Mouse (Mus musculus) liver, embryonic 12.5 days (tissue): Measurements from ENCODE around the gene Sec24c. TPM values are rescaled to one million over a fixed set of nuclear protein-coding genes. Genes with fewer than 3 reads are reported as not detected.

ENCODE experiments used
- ATAC-seq: fragments of 200-750 bp; cut with Nextera tagmentation; 2 replicates; pipeline ENCODE4 v1.8.0; 2017; ENCODE audit warnings: moderate number of reproducible peaks, mild to moderate bottlenecking, moderate library complexity
- H3K27ac ChIP-seq: fragments of 300-500 bp; sonication (generic); 2 replicates; pipeline ENCODE4 v1.5.1; 2016; ENCODE audit warnings: mild to moderate bottlenecking
- H3K27me3 ChIP-seq: fragments of 300-500 bp; sonication (generic); replicated peaks from 2 replicates; pipeline ENCODE4 v1.6.1; 2016; ENCODE audit warnings: mild to moderate bottlenecking, moderate library complexity
- H3K36me3 ChIP-seq: fragments of 300-500 bp; sonication (generic); 2 replicates; pipeline ENCODE4 v1.6.1; 2016; ENCODE audit warnings: mild to moderate bottlenecking, moderate library complexity
- H3K4me1 ChIP-seq: fragments of 300-500 bp; sonication (generic); 2 replicates; pipeline ENCODE4 v1.6.1; 2016
- H3K4me2 ChIP-seq: fragments of 300-500 bp; sonication (generic); 2 replicates; pipeline ENCODE4 v1.6.1; 2016; ENCODE audit warnings: mild to moderate bottlenecking, moderate library complexity
- H3K4me3 ChIP-seq: fragments of 300-500 bp; sonication (generic); 2 replicates; pipeline ENCODE4 v1.5.1; 2016; ENCODE audit warnings: mild to moderate bottlenecking, moderate library complexity
- H3K9ac ChIP-seq: fragments of 300-500 bp; sonication (generic); 2 replicates; pipeline ENCODE4 v1.6.1; 2016; ENCODE audit warnings: mild to moderate bottlenecking, moderate library complexity
- H3K9me3 ChIP-seq: fragments of 300-500 bp; sonication (generic); replicated peaks from 2 replicates; pipeline ENCODE4 v1.6.1; 2016; ENCODE audit warnings: mild to moderate bottlenecking, moderate library complexity
- WGBS: fragments of 180-500 bp; shearing (Covaris S2); methylation state at CpG from one replicate; pipeline ENCODE4 v1.1.7; 2016; ENCODE audit not compliant: insufficient replicate concordance; 5-methylcytosine and 5-hydroxymethylcytosine counted together
- polyA plus RNA-seq: library from polyadenylated mRNA; unstranded; fragments of >200 nt; fragmentation: Nextera tagmentation; extraction: Ambion mirVana; gene quantifications from 2 replicates; pipeline ENCODE4 v1.2.1, GENCODE M21; 2016

The Sec24c gene
- polyA plus RNA-seq, 1 experiment from 2014 or later, result 51.9 TPM

DNA sequence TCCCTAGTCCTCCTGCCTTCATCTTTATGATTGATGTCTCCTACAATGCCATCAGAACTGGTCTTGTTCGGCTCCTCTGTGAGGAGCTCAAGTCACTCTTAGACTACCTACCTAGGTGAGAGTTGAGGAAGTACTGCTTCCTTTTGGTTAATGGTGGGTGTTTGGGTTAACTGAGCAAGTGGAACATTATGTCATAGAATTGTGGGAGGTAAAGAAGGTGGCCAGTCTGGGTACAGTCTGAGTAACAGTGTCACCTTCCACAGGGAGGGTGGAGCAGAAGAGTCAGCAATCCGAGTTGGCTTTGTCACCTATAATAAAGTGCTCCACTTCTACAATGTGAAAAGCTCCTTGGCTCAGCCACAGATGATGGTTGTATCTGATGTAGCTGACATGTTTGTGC is 14.9 kb downstream of the Sec24c start:
- no peak overlapping the region for H3K4me2 ChIP-seq
- no peaks in the 10 kb centered on the region for H3K9me3 ChIP-seq
- WGBS, result 78% methylated on average over 2 of the region's 2 CpGs
- H3K27me3 ChIP-seq, result no peaks in the 10 kb centered on the region
- ATAC-seq, result no peak
- H3K36me3 ChIP-seq, result peaks cover 100% of the 10 kb centered on the region
- no peak overlapping the region for H3K9ac ChIP-seq
- no peak overlapping the region for H3K4me3 ChIP-seq
- peaks cover 8% of the 10 kb centered on the region for H3K4me1 ChIP-seq
- no peak overlapping the region; the same call in 1 of the 2 replicates for H3K27ac ChIP-seq

DNA sequence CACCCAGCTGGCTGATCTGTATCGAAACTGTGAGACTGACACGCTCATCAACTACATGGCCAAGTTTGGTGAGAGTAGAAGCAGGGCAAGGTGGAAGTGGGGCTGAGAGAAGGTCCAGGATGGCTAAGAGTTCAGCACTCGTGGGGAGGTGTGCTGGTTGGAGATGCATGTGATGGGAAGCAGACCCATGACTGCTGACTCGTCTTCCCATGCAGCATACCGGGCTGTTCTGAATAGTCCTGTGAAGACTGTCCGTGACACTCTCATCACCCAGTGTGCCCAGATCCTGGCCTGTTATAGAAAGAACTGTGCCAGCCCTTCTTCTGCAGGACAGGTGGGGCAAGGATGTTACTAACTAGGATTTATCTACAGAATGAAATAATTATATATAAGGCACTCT is 17.7 kb downstream of the Sec24c start:
- Histone ChIP-seq H3K4me2 (no peak overlapping the region), H3K4me1 (peaks cover 27% of the 10 kb centered on the region), H3K27ac (no peak overlapping the region), H3K9me3 (no peaks in the 10 kb centered on the region), H3K36me3 (peaks cover 85% of the 10 kb centered on the region), H3K27me3 (no peaks in the 10 kb centered on the region), H3K4me3 (no peak overlapping the region), H3K9ac (no peak overlapping the region)
- ATAC-seq, result no peak
- WGBS, result 81% methylated on average over 6 of the region's 6 CpGs

DNA sequence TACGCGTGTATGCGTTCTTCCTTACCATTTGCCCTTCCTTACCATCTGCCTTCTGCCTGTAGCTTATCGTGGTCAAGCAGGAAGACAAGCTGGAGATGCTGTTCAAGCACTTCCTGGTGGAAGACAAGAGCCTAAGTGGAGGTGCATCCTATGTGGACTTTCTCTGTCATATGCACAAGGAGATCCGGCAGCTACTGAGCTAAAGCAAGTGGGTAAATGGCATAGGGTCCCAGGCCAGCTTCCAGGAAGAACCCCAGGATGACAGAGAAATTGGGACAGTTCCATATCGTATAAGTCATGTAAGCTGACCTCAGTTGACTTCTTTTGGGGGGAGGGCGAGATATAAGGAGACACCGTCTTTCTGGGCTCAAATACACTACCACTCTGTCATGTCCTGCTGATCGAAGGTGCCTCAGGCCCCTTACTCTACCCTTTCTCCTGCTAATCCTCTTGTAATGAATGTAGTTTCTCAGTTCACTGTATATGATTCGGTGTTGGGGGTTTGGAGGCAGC is 19.5 kb downstream of the Sec24c start:
- Histone ChIP-seq H3K4me3 (no peak overlapping the region; the same call in 1 of the 2 replicates), H3K9ac (no peak overlapping the region), H3K27ac (peak overlapping the region; percentile 96), H3K4me1 (peaks cover 46% of the 10 kb centered on the region), H3K9me3 (no peaks in the 10 kb centered on the region), H3K36me3 (peaks cover 80% of the 10 kb centered on the region), H3K4me2 (peak overlapping the region; percentile 90), H3K27me3 (no peaks in the 10 kb centered on the region)
- 74% methylated on average over 10 of the region's 10 CpGs for WGBS
- ATAC-seq, result no peak

DNA sequence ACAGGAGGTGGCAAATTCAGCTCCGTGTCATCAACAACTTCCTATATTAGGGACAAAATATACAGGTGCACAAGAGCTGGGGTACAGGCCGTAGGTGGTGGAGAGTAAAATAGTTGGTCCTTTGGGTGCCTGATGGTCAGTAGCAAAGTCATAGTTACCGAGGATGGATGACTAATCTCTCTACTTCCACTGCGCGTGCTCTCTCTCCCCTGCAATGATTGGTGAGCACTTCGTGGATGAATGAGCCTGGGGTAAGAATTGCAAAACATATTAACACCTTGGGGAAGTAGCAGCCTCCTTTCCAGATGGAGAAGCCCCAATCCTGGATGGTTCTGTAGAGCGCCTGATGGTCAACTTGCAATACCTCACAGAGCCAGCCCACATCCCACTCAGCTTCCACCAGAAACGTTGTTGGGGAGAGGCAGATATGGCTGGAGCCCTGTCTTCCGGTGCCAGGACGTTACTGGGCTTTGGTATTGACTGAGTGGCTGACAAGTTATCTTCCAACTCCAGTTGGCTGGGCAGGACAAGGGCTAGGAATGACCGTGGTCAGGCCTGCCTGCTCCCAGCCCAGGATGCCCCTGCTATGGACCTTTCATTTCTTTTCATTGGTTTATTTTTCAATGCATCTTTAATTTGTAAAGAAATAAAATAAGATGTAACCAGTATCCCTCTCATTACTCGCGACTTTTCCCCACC is 20.2 kb downstream of the Sec24c start:
- peak overlapping the region; percentile 94 for H3K4me3 ChIP-seq
- H3K27me3 ChIP-seq, result no peaks in the 10 kb centered on the region
- peaks cover 53% of the 10 kb centered on the region for H3K4me1 ChIP-seq
- H3K9ac ChIP-seq, result peak overlapping the region; percentile 94
- peak overlapping the region; percentile 96 for H3K27ac ChIP-seq
- peak; percentile 27 for ATAC-seq
- WGBS, result 41% methylated on average over 13 of the region's 13 CpGs
- H3K4me2 ChIP-seq, result peak overlapping the region; percentile 90
- no peaks in the 10 kb centered on the region for H3K9me3 ChIP-seq
- H3K36me3 ChIP-seq, result peaks cover 80% of the 10 kb centered on the region

DNA sequence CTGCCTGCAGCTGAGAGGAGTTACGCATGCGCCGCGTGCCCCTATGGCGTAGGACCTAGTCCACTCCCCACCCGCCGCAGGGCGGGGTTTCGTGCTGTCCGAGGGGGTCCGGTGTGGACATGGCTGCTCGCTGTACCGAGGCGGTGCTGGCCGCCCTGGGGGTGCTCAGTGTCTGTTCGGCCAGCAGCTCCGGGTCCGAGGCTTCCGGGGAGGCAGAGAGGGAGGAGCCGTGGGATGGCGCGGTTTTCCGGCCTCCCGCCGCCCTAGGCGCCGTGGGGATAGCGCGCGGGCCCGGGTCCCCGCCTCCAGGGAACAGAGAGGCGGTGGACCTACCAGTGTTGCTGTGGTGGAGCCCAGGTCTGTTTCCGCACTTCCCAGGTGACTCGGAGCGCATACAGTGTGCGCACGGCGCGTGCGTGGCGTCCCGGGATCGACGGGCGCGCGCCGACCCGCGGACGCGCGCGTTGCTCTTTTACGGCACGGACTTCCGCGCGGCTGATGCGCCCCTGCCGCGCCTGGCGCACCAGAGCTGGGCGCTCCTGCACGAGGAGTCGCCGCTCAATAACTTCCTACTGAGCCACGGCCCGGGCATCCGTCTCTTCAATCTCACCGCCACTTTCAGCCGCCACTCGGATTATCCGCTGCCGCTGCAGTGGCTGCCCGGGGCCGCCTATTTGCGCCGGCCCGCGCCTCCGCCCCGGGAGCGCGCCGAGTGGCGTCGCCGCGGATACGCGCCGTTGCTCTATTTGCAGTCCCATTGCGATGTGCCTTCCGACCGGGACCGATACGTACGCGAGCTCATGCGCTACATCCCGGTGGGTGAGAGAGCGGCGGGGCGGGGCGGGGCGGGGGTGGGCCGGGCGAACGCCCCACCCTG is 21.0 kb downstream of the Sec24c start, which contains the start of gene Fut11:
TSS of gene Fut11 (plus strand) at position 85 of the 877 bp plus-strand sequence.
- Histone ChIP-seq H3K4me1 (peaks cover 59% of the 10 kb centered on the region), H3K9ac (peak within 1 kb of the TSS; percentile 94), H3K9me3 (no peaks in the 10 kb centered on the region), H3K4me3 (peak within 1 kb of the TSS; percentile 94), H3K4me2 (peak within 1 kb of the TSS; percentile 90), H3K27ac (peak within 1 kb of the TSS; percentile 96), H3K36me3 (peaks cover 78% of the 10 kb centered on the region), H3K27me3 (no peaks in the 10 kb centered on the region)
- ATAC-seq, result peak; percentile 87
- WGBS, result under 1% methylated on average over 111 of the region's 111 CpGs

DNA sequence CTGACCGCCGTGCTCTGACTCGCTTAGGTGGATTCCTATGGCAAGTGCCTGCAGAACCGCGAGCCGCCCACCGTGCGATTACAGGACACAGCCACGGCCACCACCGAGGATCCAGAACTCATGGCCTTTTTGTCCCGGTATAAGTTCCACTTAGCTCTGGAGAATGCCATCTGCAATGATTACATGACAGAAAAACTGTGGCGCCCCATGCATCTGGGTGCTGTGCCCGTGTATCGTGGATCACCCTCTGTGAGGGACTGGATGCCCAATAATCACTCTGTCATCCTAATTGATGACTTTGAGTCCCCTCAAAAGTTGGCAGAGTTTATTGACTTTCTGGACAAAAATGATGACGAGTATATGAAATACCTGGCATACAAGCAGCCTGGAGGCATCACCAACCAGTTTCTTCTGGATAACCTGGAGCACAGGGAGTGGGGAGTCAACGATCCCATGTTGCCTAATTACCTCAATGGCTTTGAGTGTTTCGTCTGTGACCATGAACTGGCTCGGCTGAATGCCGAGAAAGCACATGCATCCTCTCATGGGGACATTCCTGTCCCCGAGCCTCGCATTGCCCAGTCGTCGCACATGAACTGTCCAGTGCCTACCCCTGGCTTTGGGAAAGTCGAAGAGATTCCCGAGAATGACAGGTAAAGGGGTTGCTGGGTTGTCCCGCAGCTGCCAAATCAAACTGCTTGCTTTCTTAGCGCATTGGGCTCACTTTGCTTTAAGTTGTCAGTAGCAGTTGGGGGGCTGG is 21.8 kb downstream of the Sec24c start:
- Histone ChIP-seq H3K4me2 (peak overlapping the region; percentile 90), H3K4me1 (peaks cover 67% of the 10 kb centered on the region), H3K4me3 (peak overlapping the region; percentile 94), H3K27ac (peak overlapping the region; percentile 96), H3K27me3 (no peaks in the 10 kb centered on the region), H3K36me3 (peaks cover 76% of the 10 kb centered on the region), H3K9ac (peak overlapping the region; percentile 94), H3K9me3 (no peaks in the 10 kb centered on the region)
- no peak for ATAC-seq
- 21% methylated on average over 27 of the region's 27 CpGs for WGBS

DNA sequence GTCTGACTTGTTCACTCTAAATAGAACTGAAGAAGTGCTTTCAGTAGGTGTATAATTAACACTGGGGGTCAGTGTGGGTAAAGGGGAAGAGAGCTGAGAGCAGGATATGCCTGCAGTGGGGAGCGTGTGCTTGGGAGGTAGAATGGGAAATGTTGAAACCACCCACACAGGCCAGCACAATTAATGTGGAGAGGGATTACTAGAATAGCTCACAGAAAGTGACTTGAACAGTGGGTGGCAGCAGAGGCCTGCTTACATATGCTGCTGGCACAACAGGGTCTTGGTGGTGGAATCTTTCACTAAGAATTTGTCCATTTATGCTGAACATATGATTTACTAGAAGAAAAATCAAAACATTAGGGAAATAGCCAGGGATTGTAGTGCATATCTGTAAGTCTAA is 22.9 kb downstream of the Sec24c start:
- Histone ChIP-seq H3K4me3 (0 out of 2 replicates have a peak overlapping the region, but pooled peaks have one; percentile 94), H3K27me3 (no peaks in the 10 kb centered on the region), H3K27ac (no peak overlapping the region), H3K4me1 (peaks cover 77% of the 10 kb centered on the region), H3K36me3 (peaks cover 65% of the 10 kb centered on the region), H3K4me2 (peak overlapping the region; percentile 90), H3K9ac (no peak overlapping the region), H3K9me3 (no peaks in the 10 kb centered on the region)
- no peak for ATAC-seq
- WGBS, result 26% methylated on average over 1 of the region's 1 CpGs

DNA sequence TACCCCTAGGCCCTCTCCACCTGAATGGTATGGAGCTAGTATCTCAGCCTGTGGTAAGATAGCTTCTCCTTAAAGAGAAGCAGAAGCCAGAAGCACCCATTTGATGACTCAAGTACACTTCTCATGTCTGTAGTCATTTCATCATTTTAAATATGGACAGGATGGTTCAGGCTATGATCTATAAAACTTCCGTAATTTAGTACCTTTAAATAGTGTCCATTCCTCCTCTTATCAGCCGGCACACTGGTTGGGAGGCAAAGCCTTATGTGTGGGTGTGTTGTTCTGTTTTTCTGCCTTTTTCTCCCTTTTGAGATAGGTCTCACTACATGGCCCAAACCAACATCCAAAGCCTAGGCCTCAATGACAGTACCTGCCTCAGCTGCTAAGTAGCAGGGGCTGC is 24.4 kb downstream of the Sec24c start:
- no peak for ATAC-seq
- Histone ChIP-seq H3K4me2 (peak overlapping the region; percentile 14; the same call in 1 of the 2 replicates), H3K27ac (no peak overlapping the region)

DNA sequence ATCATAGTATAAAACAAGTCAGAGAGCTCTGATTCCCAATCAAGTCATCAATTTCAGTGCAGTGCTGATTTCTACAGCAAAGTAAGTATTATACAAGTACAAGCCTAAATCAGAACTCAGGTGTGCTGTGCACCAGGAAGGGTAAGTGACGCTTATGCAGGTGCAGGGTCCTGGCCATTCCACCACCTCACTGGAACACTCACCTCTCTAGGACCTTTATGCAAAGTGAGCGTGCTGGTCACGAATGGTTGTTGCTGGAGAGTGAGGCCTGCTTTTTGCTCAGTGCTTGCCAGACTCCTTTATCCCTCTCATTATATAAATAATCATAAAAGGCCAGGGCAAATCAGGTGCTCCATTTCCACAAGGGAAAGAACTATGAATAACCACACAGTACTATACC is 26.3 kb downstream of the Sec24c start:
- ATAC-seq, result no peak
- H3K27me3 ChIP-seq, result no peaks in the 10 kb centered on the region
- WGBS, result 90% methylated on average over 3 of the region's 3 CpGs
- peaks cover 54% of the 10 kb centered on the region for H3K36me3 ChIP-seq
- peaks cover 75% of the 10 kb centered on the region for H3K4me1 ChIP-seq
- H3K9me3 ChIP-seq, result no peaks in the 10 kb centered on the region
- H3K4me2 ChIP-seq, result no peak overlapping the region
- no peak overlapping the region for H3K9ac ChIP-seq
- H3K27ac ChIP-seq, result no peak overlapping the region
- H3K4me3 ChIP-seq, result no peak overlapping the region

More for the DNA sequence above, 24.4 kb downstream of the Sec24c start:
- WGBS, result 52% methylated on average over 2 of the region's 2 CpGs
- peaks cover 79% of the 10 kb centered on the region for H3K4me1 ChIP-seq
- no peak overlapping the region for H3K4me3 ChIP-seq
- no peaks in the 10 kb centered on the region for H3K9me3 ChIP-seq
- H3K9ac ChIP-seq, result no peak overlapping the region
- H3K27me3 ChIP-seq, result no peaks in the 10 kb centered on the region
- H3K36me3 ChIP-seq, result peaks cover 50% of the 10 kb centered on the region

DNA sequence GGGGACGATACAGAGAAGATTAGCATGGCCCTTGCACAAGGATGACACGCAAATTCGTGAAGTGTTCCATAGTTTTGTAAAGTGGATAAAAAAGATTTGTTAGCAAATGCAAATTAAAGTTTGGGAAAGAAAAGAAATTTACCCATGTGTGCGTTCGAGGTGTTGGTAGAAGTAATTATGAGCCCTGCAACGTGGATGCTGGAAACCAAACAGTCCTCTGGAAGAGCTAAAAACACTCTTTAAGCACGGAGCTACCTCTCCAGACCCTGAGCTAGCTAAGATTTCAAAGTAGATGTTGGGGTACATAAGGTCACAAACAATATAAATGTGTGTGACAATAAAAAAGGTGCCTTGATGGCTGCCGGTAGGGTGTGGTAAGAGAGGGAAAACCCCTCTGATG is 27.4 kb downstream of the Sec24c start:
- WGBS, result 65% methylated on average over 8 of the region's 8 CpGs
- peak overlapping the region; percentile 92 for H3K4me3 ChIP-seq
- peak overlapping the region; percentile 79 for H3K4me2 ChIP-seq
- H3K4me1 ChIP-seq, result peaks cover 68% of the 10 kb centered on the region
- H3K9me3 ChIP-seq, result no peaks in the 10 kb centered on the region
- H3K9ac ChIP-seq, result peak overlapping the region; percentile 87
- peaks cover 51% of the 10 kb centered on the region for H3K36me3 ChIP-seq
- no peak overlapping the region for H3K27ac ChIP-seq
- no peaks in the 10 kb centered on the region for H3K27me3 ChIP-seq
- no peak for ATAC-seq

DNA sequence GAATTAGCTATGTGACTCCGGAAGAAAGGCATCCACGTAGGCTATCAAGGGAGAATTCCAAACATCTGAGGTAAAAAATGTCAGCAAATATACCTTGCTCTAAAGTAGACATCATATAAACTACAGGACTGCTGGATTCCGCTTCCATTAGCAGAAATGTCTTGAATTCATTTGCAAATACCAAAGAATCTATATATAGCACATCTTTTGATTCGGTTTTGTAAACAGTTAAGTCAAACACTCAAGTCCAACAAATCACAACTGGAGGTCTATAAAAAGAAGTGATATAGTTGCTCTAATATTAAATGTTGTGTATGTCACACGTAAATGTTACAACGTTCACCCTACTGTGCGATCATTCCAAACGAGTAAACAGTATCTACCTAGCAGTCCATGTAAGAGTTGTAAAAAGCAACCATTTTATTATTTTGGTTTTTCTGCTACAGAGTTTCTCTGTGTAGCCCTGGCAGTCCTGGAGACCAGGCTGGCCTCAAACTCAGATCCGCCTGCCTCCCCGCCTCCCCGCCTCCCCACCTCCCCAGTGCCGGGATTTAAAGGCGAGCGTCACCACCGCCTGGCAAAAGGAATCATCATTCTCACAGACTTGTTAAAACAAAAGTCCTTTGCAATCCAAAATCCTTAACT is 28.1 kb downstream of the Sec24c start:
- peak; percentile 27 for ATAC-seq
- no peaks in the 10 kb centered on the region for H3K9me3 ChIP-seq
- peak overlapping the region; percentile 87 for H3K9ac ChIP-seq
- H3K36me3 ChIP-seq, result peaks cover 47% of the 10 kb centered on the region
- 11% methylated on average over 15 of the region's 15 CpGs for WGBS
- H3K4me1 ChIP-seq, result peaks cover 64% of the 10 kb centered on the region
- peak overlapping the region; percentile 92 for H3K27ac ChIP-seq
- H3K27me3 ChIP-seq, result no peaks in the 10 kb centered on the region
- peak overlapping the region; percentile 92 for H3K4me3 ChIP-seq
- H3K4me2 ChIP-seq, result peak overlapping the region; percentile 79
